Mouse (Mus musculus): ENCODE measurements around the gene Rps13. TPM values are rescaled to one million over a fixed set of nuclear protein-coding genes. Genes with fewer than 3 reads are reported as not detected.
A peak's percentile ranks its signal among the peaks of the same experiment; 100 is the strongest.

The Rps13 gene
- polyA plus RNA-seq, 1 experiment from 2014 or later: 323 TPM

DNA sequence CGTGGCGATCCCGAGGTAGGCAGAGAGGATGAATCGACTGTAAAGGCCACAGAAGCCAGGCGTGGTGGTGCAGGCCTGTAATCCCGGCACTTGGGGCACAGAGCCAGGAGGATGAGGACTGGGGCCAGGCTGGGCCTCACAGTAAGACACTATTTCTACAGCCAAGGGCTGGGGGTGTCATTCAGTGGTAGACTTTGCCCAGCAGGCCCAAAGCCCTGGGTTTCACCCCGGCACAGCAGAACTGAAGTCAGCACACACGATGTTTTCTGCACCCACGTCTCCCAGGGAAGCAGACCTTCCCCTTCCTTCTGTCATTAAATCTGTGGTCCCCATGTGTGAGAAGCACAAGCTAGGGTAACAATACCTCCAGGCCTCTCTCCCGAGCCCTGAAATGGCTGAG, 35.6 kb downstream of the Rps13 start:
- no peak for DNase-seq (ENCODE audit: low read depth, low spot score)
- ChIA-PET POLR2A (interaction anchor here (0.7 kb wide), 1 partner anchor 11 kb away, joined by 3 read pairs; no protein-coding TSS in a partner anchor), CTCF (interaction anchor here (1.6 kb wide), 1 partner anchor 9 kb away, joined by 3 read pairs; the partner anchor contains the start of gene Plekha7)
- TF ChIP-seq CTCF (IDR thresholded peaks at IDR 0.05): no peak
- in situ Hi-C loops (cut with MboI; ENCODE audit: low pct_unique_long_range_greater_than_20kb): no loop called here
- no peaks in the 10 kb centered on the region for H3K27me3 ChIP-seq
- ATAC-seq: no peak

DNA sequence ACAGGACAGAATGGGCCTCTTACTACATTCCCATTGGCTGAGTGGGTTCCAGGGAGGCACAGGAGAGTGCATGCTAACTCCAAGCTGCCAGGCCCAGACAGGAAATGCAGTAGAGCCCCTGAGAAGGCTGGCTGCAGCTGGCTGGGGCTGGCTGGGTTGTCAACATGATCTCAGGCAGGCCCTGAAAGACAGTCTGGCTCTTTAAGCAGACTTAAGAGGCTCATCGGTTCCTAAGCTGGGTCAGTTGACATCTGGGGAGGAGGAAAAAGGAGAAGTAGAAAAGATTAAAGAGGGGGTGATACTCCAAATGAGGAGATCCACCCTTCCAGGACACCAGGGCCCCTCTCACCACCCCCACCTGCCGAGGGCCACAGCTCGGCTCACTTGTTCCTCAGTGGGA, 39.0 kb downstream of the Rps13 start:
- CTCF ChIA-PET: no interaction called here
- ATAC-seq: no peak

DNA sequence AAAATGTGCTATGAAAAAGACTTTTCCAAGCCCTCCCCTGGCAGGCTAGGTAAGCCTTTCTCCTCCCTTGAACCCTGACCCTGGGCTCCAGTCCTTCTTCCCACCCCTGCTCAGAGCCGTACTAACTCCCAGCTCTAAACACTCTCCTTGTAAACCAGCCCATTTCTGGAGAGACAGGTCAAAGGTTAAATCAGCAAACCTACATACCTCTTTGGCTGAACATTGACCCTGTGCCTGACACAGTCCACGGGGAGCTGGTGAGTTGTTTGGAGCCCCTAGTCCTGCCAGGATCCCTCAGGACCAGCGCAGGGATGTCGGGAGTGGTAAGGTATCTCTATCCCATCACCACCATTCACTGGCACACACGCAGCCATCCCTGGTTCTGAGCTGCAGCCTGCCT, 41.6 kb downstream of the Rps13 start:
- no peak for TF ChIP-seq CTCF (IDR thresholded peaks at IDR 0.05)

More for the DNA sequence above, 39.0 kb downstream of the Rps13 start:
- POLR2A ChIA-PET: no interaction called here
- no peak for TF ChIP-seq CTCF (IDR thresholded peaks at IDR 0.05)
- in situ Hi-C loops (cut with MboI; ENCODE audit: low pct_unique_long_range_greater_than_20kb): no loop called here
- no peak for DNase-seq (ENCODE audit: low read depth, low spot score)
- no peaks in the 10 kb centered on the region for H3K27me3 ChIP-seq

DNA sequence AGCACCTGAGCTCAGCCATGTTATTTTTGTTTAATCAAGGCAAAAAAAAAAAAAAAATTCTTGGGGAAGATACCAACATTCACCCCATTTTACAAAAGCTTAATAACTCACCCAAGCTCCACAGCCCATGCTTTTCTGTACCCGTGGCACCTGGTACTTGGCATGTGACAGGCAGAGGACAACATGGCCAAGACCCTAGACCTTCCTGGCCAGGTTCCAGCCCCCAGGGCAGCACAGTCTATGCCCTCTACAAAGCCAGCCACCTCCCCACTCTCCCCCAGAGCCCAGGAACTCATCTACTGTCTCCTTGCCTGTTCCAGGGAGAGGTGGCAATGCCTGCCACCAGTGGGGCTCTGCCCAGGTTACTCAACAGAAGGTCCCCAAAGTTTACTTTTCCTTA, 43.4 kb downstream of the Rps13 start:
- H3K27me3 ChIP-seq: no peaks in the 10 kb centered on the region
- DNase-seq (ENCODE audit: low read depth, low spot score): no peak
- in situ Hi-C loops (cut with MboI; ENCODE audit: low pct_unique_long_range_greater_than_20kb): no loop called here
- ChIA-PET POLR2A (interaction anchor here (0.6 kb wide), 1 partner anchor 33 kb away, joined by 3 read pairs; no protein-coding TSS in a partner anchor), CTCF (interaction anchor here (1.4 kb wide), 1 partner anchor 28 kb away, joined by 3 read pairs; no protein-coding TSS in a partner anchor)
- TF ChIP-seq CTCF (IDR thresholded peaks at IDR 0.05): no peak
- no peak for ATAC-seq

More for the DNA sequence above, 41.6 kb downstream of the Rps13 start:
- DNase-seq (ENCODE audit: low read depth, low spot score): no peak
- no peak for ATAC-seq
- no peaks in the 10 kb centered on the region for H3K27me3 ChIP-seq
- ChIA-PET CTCF (interaction anchor here (1.3 kb wide), 1 partner anchor 9 kb away, joined by 5 read pairs; no protein-coding TSS in a partner anchor), POLR2A (no interaction called here)
- in situ Hi-C loops (cut with MboI; ENCODE audit: low pct_unique_long_range_greater_than_20kb): no loop called here

DNA sequence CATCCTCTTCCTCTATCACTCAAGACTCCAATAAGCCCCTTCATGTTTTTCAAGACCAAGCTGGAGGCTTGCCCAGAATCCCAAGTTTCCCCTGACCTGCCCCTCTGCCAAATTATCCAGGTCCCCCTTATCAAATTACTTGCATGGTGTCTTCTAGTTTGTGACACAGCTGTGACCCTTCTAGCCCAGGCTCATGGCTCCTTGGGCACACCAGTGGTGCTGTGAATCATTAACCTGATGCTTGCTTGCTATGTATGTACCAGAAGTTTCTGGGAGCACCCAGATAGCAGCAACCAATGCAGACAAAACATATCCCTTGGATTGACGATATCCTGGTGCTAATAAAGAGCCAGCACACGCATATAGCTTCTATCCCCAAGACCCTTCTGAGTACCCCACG, 45.0 kb downstream of the Rps13 start:
- CTCF ChIA-PET: interaction anchor here (0.8 kb wide), 1 partner anchor 26 kb away, joined by 3 read pairs; no protein-coding TSS in a partner anchor
- in situ Hi-C loops (cut with MboI; ENCODE audit: low pct_unique_long_range_greater_than_20kb): no loop called here

DNA sequence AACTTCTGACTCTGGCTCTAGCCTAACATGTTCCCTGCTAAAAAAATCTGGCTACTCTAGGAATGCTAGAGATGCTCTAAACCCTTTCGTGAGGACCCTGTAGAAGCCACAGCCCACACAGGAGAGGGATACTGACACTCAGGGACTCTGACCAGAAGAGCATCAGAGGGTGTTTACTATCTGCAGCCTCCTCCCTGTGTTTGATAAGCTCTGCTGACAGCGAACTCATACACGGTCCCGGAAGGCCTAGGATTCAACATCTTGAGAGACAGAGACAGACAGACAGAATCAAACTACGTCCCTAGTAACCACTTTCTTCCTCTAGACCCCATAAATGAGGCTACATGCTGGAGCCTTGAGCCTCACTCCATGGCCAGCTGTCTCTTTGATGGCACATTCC, 46.0 kb downstream of the Rps13 start:
- no peak for ATAC-seq

More for the DNA sequence above, 45.0 kb downstream of the Rps13 start:
- DNase-seq (ENCODE audit: low read depth, low spot score): no peak
- no peak for ATAC-seq
- POLR2A ChIA-PET: no interaction called here
- TF ChIP-seq CTCF (IDR thresholded peaks at IDR 0.05): no peak
- H3K27me3 ChIP-seq: no peaks in the 10 kb centered on the region

DNA sequence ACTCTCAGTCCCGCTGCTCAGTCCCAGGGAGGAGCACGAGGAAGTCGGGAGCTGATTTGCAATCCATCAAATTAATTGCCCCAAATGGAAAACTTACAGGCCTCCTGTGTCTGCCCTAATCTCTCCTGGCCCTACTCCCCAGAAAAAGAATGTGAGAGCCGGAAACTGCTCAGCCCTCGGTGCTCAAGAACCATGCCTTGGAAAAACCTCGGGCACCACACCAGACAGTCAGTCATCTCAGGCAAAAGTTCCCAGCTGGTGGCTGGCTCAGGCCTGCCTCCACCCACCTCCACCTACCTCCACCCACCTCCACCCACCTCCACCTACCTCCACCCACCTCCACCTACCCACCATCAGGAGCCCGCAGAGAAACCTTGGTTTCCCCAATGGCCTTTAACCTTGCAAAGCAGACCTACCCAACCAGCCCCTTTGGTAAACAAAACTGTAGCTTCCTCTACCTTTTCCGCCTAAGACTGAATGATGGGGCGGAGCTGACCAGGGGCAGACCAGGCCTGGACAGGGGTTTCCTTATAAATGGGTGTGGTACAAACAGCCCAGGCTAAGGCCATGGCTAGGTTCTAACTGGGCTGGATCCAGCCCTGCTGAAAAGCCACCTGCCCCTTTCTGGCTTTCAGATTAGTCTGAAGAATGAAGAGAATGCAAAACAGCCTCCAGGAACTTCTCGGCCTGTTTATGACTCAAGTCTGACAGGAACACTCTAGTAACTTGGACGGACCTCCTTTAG, 47.2 kb downstream of the Rps13 start:
- peak; percentile 82 for ATAC-seq
- no peaks in the 10 kb centered on the region for H3K27me3 ChIP-seq
- CTCF ChIA-PET: interaction anchor here (3.3 kb wide), 1 partner anchor 25 kb away, joined by 13 read pairs; no protein-coding TSS in a partner anchor
- no peak for TF ChIP-seq CTCF (IDR thresholded peaks at IDR 0.05)
- no peak for DNase-seq (ENCODE audit: low read depth, low spot score)
- POLR2A ChIA-PET: interaction anchor here (1.4 kb wide), 1 partner anchor 21 kb away, joined by 4 read pairs; the partner anchor contains the start of gene Plekha7
- in situ Hi-C loops (cut with MboI; ENCODE audit: low pct_unique_long_range_greater_than_20kb): no loop called here

More for the DNA sequence above, 46.0 kb downstream of the Rps13 start:
- H3K27me3 ChIP-seq: no peaks in the 10 kb centered on the region
- in situ Hi-C loops (cut with MboI; ENCODE audit: low pct_unique_long_range_greater_than_20kb): no loop called here
- POLR2A ChIA-PET: interaction anchor here (1.4 kb wide), 1 partner anchor 20 kb away, joined by 4 read pairs; the partner anchor contains the start of gene Plekha7
- no peak for TF ChIP-seq CTCF (IDR thresholded peaks at IDR 0.05)
- CTCF ChIA-PET: interaction anchor here (3.3 kb wide), 1 partner anchor 26 kb away, joined by 13 read pairs; no protein-coding TSS in a partner anchor
- DNase-seq (ENCODE audit: low read depth, low spot score): no peak

DNA sequence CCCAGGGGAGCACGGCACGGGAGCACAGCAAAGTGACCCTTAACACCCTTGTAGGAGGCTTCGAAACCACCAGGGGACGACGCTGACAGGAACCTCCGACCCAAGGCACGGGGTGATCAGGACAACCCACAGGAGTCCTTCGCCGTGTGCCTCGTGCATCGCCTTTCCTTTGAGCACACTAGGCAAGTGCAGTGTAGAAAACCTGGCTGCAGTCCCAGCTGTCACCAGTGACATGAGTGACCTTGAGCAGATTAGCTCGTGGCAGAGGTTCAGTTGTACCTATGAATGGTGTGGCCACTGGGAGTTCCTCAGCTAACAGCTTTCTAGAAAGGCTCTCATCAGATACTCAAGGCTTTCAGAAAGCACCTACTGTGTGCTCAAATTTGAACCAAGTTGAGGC, 47.8 kb downstream of the Rps13 start:
- no peak for TF ChIP-seq CTCF (IDR thresholded peaks at IDR 0.05)
- ChIA-PET CTCF (interaction anchor here (3.3 kb wide), 1 partner anchor 24 kb away, joined by 13 read pairs; no protein-coding TSS in a partner anchor), POLR2A (no interaction called here)
- ATAC-seq (peak; percentile 10), DNase-seq (ENCODE audit: low read depth, low spot score) (no peak)
- in situ Hi-C loops (cut with MboI; ENCODE audit: low pct_unique_long_range_greater_than_20kb): no loop called here
- no peaks in the 10 kb centered on the region for H3K27me3 ChIP-seq

DNA sequence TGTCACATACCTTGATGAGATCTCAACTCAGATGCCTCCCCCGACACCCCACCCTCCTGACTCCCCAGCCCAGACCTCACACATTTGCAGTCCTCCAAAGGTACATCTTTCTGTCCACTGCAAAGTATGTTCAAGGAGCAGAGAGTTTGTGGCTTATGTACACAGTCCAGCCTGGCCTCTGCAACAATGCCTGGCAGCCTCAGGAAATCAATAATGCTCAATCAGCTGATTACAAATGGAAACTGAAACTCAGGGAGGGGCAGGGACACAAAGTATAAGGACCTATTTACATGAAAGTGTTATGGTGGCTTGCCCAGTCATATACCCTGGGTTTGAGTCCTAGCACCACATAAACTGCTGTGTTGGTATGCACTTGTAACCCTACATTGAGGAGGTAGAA, 48.8 kb downstream of the Rps13 start:
- H3K27me3 ChIP-seq: no peaks in the 10 kb centered on the region
- ChIA-PET POLR2A (interaction anchor here (0.5 kb wide), 1 partner anchor 114 kb away, joined by 4 read pairs; no protein-coding TSS in a partner anchor), CTCF (interaction anchor here (3.3 kb wide), 1 partner anchor 23 kb away, joined by 13 read pairs; no protein-coding TSS in a partner anchor)
- ATAC-seq (no peak), DNase-seq (ENCODE audit: low read depth, low spot score) (no peak)
- TF ChIP-seq CTCF (IDR thresholded peaks at IDR 0.05): no peak
- in situ Hi-C loops (cut with MboI; ENCODE audit: low pct_unique_long_range_greater_than_20kb): no loop called here

DNA sequence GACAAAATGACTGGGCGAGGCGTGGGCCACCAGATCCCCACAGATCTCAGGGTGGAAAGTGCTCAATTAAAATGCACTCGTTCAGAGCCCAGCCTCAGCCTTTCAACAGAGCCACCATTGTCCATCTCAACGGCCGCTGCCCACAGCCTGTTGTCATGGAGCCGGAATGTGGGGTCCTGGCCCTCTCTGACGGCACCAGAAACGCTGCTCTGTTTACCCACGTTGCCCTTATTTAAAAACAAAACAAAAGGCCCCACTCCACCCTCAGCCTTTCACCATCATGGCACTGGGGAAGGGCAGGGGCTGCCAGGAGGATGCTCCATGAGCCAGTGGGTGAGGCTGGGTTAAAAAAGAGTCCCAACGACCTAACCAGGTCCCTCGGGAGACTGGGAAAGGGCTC, 51.2 kb downstream of the Rps13 start:
- H3K27me3 ChIP-seq: no peaks in the 10 kb centered on the region
- ATAC-seq (no peak), DNase-seq (ENCODE audit: low read depth, low spot score) (no peak)
- no peak for TF ChIP-seq CTCF (IDR thresholded peaks at IDR 0.05)
- ChIA-PET POLR2A (no interaction called here), CTCF (no interaction called here)
- in situ Hi-C loops (cut with MboI; ENCODE audit: low pct_unique_long_range_greater_than_20kb): no loop called here

Other genes starting within 250 kb of the Rps13 start
- gene Gm4353, start 249.6 kb downstream of the Rps13 start, polyA plus RNA-seq (2021): 10.2 TPM
- 31.0 TPM for gene Plekha7, start 25.8 kb downstream of the Rps13 start, polyA plus RNA-seq (2021)
- gene Pik3c2a, start 109.3 kb upstream of the Rps13 start, polyA plus RNA-seq (2021): 21.2 TPM
- gene Nucb2, start 170.2 kb upstream of the Rps13 start, polyA plus RNA-seq (2021): 27.0 TPM